Mouse (Mus musculus) spleen, adult 2 months (tissue): ENCODE results near the gene Mdn1. TPM values are rescaled to one million over a fixed set of nuclear protein-coding genes. Genes with fewer than 3 reads are reported as not detected.

Experiments used
- DNase-seq, 2 experiments: peaks; one replicate each; pipeline versions ENCODE4 v3.0.0 to v3.0.0-alpha.2; 2012 to 2021; ENCODE audit warnings: low spot score in 2 of 2, low read depth in 1 of 2
- H3K27ac ChIP-seq: fragments of 200-500 bp; 2 replicates; pipeline ENCODE4 v1.5.1; 2012; ENCODE audit warnings: low read length, inconsistent platforms; ENCODE audit not compliant: insufficient read depth
- H3K27me3 ChIP-seq: fragments of 200-500 bp; 2 replicates; pipeline ENCODE4 v1.6.1; 2012; ENCODE audit warnings: mild to moderate bottlenecking, moderate library complexity, low read length, inconsistent platforms; ENCODE audit not compliant: control insufficient read depth, insufficient read depth
- H3K36me3 ChIP-seq: fragments of 200-500 bp; 2 replicates; pipeline ENCODE4 v1.6.1; 2012; ENCODE audit warnings: mild to moderate bottlenecking, low read length, inconsistent platforms; ENCODE audit not compliant: control insufficient read depth, insufficient read depth
- H3K4me1 ChIP-seq: fragments of 200-500 bp; 2 replicates; pipeline ENCODE4 v1.6.1; 2011; ENCODE audit warnings: inconsistent platforms; ENCODE audit not compliant: control insufficient read depth, insufficient read depth, insufficient read length
- H3K4me3 ChIP-seq: fragments of 200-500 bp; 2 replicates; pipeline ENCODE4 v1.5.1; 2011; ENCODE audit warnings: mild to moderate bottlenecking, inconsistent platforms; ENCODE audit not compliant: insufficient read depth, insufficient read length; ENCODE audit errors: extremely low read depth
- CTCF ChIP-seq: fragments of 200-500 bp; IDR thresholded peaks from 2 replicates; pipeline ENCODE4 v1.5.1; 2011; ENCODE audit warnings: mild to moderate bottlenecking, inconsistent platforms; ENCODE audit not compliant: insufficient read depth, insufficient read length, insufficient replicate concordance; ENCODE audit errors: extremely low read depth
- POLR2A ChIP-seq: fragments of 200-500 bp; IDR thresholded peaks from 2 replicates; pipeline ENCODE4 v1.6.1; 2011; ENCODE audit warnings: low read depth, low read length, inconsistent platforms
- WGBS: fragments of 180-500 bp; shearing (Covaris S2); methylation state at CpG from one replicate; pipeline ENCODE4 v1.1.7; 2018; 5-methylcytosine and 5-hydroxymethylcytosine counted together
- polyA plus RNA-seq: library from polyadenylated mRNA; depleted of rRNA; stranded (reverse); fragments of >200 nt; gene quantifications from 2 replicates; pipeline ENCODE4 v1.2.3, GENCODE M21; 2012; rRNA removed

Gene Mdn1
- polyA plus RNA-seq: 8.9 and 13.6 TPM in 2 replicates

GRCm38 (mm10) chr4:32656918-32657662 is at the start of gene Mdn1:
Gene Mdn1, plus strand, starts transcription at chr4:32657119.
- DNase-seq: peak; percentile 87 to 92
- WGBS: 1% methylated on average over 68 of the region's 68 CpGs
- H3K36me3 ChIP-seq: peaks cover 6% of the 10 kb centered on the region
- TF ChIP-seq CTCF: no peak
- peak; percentile 56 for TF ChIP-seq POLR2A
- H3K4me3 ChIP-seq: peak within 1 kb of the TSS; percentile 91
- H3K4me1 ChIP-seq: no peaks in the 10 kb centered on the region; the same call in 1 of the 2 replicates
- no peaks in the 10 kb centered on the region for H3K27me3 ChIP-seq
- H3K27ac ChIP-seq: peak within 1 kb of the TSS; percentile 88

GRCm38 (mm10) chr4:32615034-32615881 is 41.7 kb upstream of the Mdn1 start, which contains the start of gene Casp8ap2:
Gene Casp8ap2, plus strand, starts transcription at chr4:32615451.
- no peaks in the 10 kb centered on the region for H3K36me3 ChIP-seq
- under 1% methylated on average over 67 of the region's 67 CpGs for WGBS
- TF ChIP-seq CTCF (no peak), POLR2A (peak; percentile 72)
- peak within 1 kb of the TSS; percentile 94 for H3K4me3 ChIP-seq
- H3K4me1 ChIP-seq: no peaks in the 10 kb centered on the region
- H3K27me3 ChIP-seq: no peaks in the 10 kb centered on the region
- H3K27ac ChIP-seq: peak within 1 kb of the TSS; percentile 88
- peak; percentile 98 to 99 for DNase-seq

GRCm38 (mm10) chr4:32621637-32622036 is 35.3 kb upstream of the Mdn1 start:
- no peak for DNase-seq
- H3K27ac ChIP-seq: no peak overlapping the region
- no peaks in the 10 kb centered on the region for H3K27me3 ChIP-seq
- no peaks in the 10 kb centered on the region for H3K4me1 ChIP-seq
- peaks cover 4% of the 10 kb centered on the region; the same call in 1 of the 2 replicates for H3K36me3 ChIP-seq
- TF ChIP-seq CTCF (no peak), POLR2A (no peak)
- H3K4me3 ChIP-seq: no peak overlapping the region

GRCm38 (mm10) chr4:32651669-32652068 is 5.2 kb upstream of the Mdn1 start:
- Histone ChIP-seq H3K27me3 (no peaks in the 10 kb centered on the region), H3K4me3 (no peak overlapping the region), H3K36me3 (peaks cover 15% of the 10 kb centered on the region), H3K4me1 (no peaks in the 10 kb centered on the region), H3K27ac (no peak overlapping the region)
- TF ChIP-seq POLR2A: no peak
- no peak for TF ChIP-seq CTCF
- 78% methylated on average over 5 of the region's 5 CpGs for WGBS
- no peak for DNase-seq

- Histone ChIP-seq H3K4me3 (peak overlapping the region; percentile 91), H3K27ac (peak overlapping the region; percentile 88), H3K27me3 (no peaks in the 10 kb centered on the region), H3K36me3 (peaks cover 6% of the 10 kb centered on the region), H3K4me1 (no peaks in the 10 kb centered on the region; the same call in 1 of the 2 replicates)
- DNase-seq: no peak
- TF ChIP-seq CTCF: no peak
- no peak for TF ChIP-seq POLR2A
- 66% methylated on average over 11 of the region's 11 CpGs for WGBS
Measured at GRCm38 (mm10) chr4:32656146-32656904, 594 bp upstream of the Mdn1 start.

GRCm38 (mm10) chr4:32665843-32666242 is 8.9 kb downstream of the Mdn1 start:
- Histone ChIP-seq H3K36me3 (peaks cover 23% of the 10 kb centered on the region), H3K27ac (no peak overlapping the region), H3K27me3 (no peaks in the 10 kb centered on the region), H3K4me3 (no peak overlapping the region), H3K4me1 (no peaks in the 10 kb centered on the region)
- DNase-seq: no peak
- WGBS: 84% methylated on average over 4 of the region's 4 CpGs
- TF ChIP-seq POLR2A (no peak), CTCF (no peak)
